Mouse (Mus musculus): Measurements from ENCODE around the gene Dgki. TPM values are rescaled to one million over a fixed set of nuclear protein-coding genes. Genes with fewer than 3 reads are reported as not detected.
"Not testable (repeated sequence)": the region's sequence is repeated elsewhere in the genome, so short reads cannot be mapped to it uniquely, and the experiment has no call there.

Gene Dgki
- total and polyA plus RNA-seq, 2 experiments from 2014 or later = 0.11 to 0.33 TPM

DNA sequence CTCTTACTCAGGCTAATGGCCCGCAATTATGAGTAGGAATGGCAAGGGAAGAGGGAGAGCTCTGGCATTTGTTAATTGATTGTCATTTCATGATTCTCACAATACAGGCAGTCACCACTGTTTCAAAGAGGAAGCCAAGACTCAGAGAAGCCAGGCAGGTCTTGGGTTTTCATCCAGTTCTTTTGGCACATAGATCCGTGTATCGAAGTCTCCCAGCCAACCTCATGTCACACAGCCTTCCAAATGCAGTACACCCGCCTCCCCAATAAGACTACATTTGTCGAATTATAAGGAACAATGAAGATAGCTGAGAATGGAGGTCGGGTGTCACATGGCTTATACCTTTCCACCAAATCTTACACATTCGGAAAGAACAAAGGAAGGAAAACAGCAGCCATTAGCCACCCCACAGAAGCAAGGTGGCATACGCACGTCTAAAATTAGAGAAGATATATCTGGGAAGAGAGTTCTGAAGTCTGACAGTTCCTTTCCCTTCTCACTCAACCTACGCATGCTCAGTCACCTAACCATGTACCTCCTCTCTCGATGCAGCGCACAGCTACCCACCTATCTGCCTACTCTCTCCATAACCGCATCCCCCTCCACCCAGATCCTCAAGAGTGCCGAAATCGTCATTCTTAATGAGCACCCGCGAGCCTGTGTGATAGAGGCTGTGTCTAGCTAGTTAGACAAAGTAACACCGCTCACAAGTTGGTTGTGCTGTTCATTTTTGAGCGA, 179.4 kb downstream of the Dgki start:
- Histone ChIP-seq H3K27me3 (ENCODE audit: control insufficient read depth, insufficient read depth, low read length) (no peaks in the 10 kb centered on the region), H3K27ac (ENCODE audit: low read depth) (no peak overlapping the region), H3K4me2 (ENCODE audit: low read depth, low read length) (no peak overlapping the region), H3K36me3 (replicated peaks; ENCODE audit: control insufficient read depth, insufficient read depth, low read length) (no peaks in the 10 kb centered on the region), H3K9ac (replicated peaks; ENCODE audit: low read depth, low read length) (no peak overlapping the region), H3K4me3 (ENCODE audit: low read depth, low read length) (no peak overlapping the region), H3K9me3 (replicated peaks; ENCODE audit: control insufficient read depth, low read length) (no peaks in the 10 kb centered on the region), H3K4me1 (ENCODE audit: control insufficient read depth, insufficient read depth) (no peaks in the 10 kb centered on the region)
- TF ChIP-seq EP300 (IDR thresholded peaks at IDR 0.05; ENCODE audit: low read depth) (no peak), CTCF (IDR thresholded peaks at IDR 0.05; ENCODE audit: low read depth) (no peak)
- WGBS = 83% methylated on average over 19 of the region's 19 CpGs
- no peak for ATAC-seq (ENCODE audit: insufficient read depth, low read depth)
- no peak for DNase-seq (ENCODE audit: low spot score)

DNA sequence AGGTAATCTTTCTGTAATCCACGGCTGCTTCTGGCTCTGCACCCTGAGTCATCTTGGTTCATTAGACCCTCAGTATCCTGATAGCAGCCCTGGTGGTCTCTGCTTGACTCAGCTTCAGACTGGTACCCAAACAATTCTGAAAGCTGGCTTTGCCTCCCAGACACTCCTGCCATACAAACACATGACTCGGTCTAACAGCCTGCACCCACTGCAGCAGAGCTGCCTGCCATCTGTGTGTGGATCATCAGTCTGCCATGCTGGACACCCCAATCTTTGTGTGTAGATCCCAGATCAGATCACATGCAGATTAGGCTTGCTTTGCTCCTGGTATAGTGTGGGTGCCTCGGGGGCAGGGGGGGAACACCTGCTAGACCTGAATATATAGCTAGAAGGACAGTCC, 180.8 kb downstream of the Dgki start:
- H3K27me3 ChIP-seq (ENCODE audit: control insufficient read depth, insufficient read depth, low read length) = no peaks in the 10 kb centered on the region
- no peak overlapping the region for H3K4me3 ChIP-seq (ENCODE audit: low read depth, low read length)
- TF ChIP-seq CTCF (IDR thresholded peaks at IDR 0.05; ENCODE audit: low read depth) (no peak), EP300 (IDR thresholded peaks at IDR 0.05; ENCODE audit: low read depth) (no peak)
- no peaks in the 10 kb centered on the region for H3K4me1 ChIP-seq (ENCODE audit: control insufficient read depth, insufficient read depth)
- H3K4me2 ChIP-seq (ENCODE audit: low read depth, low read length) = no peak overlapping the region
- no peak for ATAC-seq (ENCODE audit: insufficient read depth, low read depth)
- H3K9ac ChIP-seq (replicated peaks; ENCODE audit: low read depth, low read length) = no peak overlapping the region
- DNase-seq (ENCODE audit: low spot score) = no peak
- no peaks in the 10 kb centered on the region for H3K9me3 ChIP-seq (replicated peaks; ENCODE audit: control insufficient read depth, low read length)
- no peak overlapping the region for H3K27ac ChIP-seq (ENCODE audit: low read depth)
- 71% methylated on average over 3 of the region's 3 CpGs for WGBS
- H3K36me3 ChIP-seq (replicated peaks; ENCODE audit: control insufficient read depth, insufficient read depth, low read length) = no peaks in the 10 kb centered on the region

DNA sequence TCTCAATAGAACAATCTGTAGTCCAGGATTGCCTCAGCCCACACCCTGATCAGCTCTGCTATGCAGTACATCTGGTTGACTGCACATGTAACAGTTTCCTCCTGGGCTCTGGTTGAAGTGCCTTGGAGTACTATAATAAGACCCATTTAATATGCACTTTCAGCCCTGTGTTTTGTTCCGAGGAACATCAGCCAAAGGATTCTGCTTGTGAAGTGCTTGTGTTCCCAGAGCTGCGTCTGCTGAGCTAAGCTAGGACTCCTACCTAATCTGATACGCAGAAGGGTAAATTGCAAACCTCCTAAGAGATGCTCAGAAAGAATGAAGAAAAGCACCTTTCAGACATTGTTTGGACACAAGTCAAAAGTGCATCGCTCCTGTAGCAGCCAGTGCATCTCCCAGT, 186.9 kb downstream of the Dgki start:
- Histone ChIP-seq H3K36me3 (replicated peaks; ENCODE audit: control insufficient read depth, insufficient read depth, low read length) (no peaks in the 10 kb centered on the region), H3K4me3 (ENCODE audit: low read depth, low read length) (no peak overlapping the region), H3K27me3 (ENCODE audit: control insufficient read depth, insufficient read depth, low read length) (no peaks in the 10 kb centered on the region), H3K4me1 (ENCODE audit: control insufficient read depth, insufficient read depth) (no peaks in the 10 kb centered on the region), H3K9ac (replicated peaks; ENCODE audit: low read depth, low read length) (no peak overlapping the region), H3K4me2 (ENCODE audit: low read depth, low read length) (no peak overlapping the region), H3K27ac (ENCODE audit: low read depth) (no peak overlapping the region), H3K9me3 (replicated peaks; ENCODE audit: control insufficient read depth, low read length) (no peaks in the 10 kb centered on the region)
- ATAC-seq (ENCODE audit: insufficient read depth, low read depth) = no peak
- no peak for TF ChIP-seq CTCF (IDR thresholded peaks at IDR 0.05; ENCODE audit: low read depth)
- no peak for TF ChIP-seq EP300 (IDR thresholded peaks at IDR 0.05; ENCODE audit: low read depth)
- DNase-seq (ENCODE audit: low spot score) = no peak
- WGBS = 80% methylated on average over 4 of the region's 4 CpGs

DNA sequence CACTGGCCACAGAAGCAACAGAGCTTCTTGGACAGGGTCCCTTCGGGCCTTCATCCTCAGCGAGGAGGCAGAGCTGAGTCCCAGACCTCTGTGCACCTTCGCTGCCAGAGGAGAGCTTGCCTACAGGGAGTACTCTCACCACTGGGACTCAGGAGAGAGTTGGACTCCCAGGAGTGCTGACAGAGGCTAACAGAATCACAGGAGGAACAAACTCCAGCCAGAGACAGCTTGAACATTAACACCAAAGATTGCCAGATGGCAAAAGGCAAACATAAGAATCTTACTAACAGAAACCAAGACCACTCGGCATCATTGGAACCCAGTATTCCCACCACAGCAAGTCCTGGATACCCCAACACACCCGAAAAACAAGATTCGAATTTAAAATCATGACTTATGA, 193.7 kb downstream of the Dgki start:
- H3K27ac ChIP-seq (ENCODE audit: low read depth); ATAC-seq (ENCODE audit: insufficient read depth, low read depth); H3K9ac ChIP-seq (replicated peaks; ENCODE audit: low read depth, low read length); H3K36me3 ChIP-seq (replicated peaks; ENCODE audit: control insufficient read depth, insufficient read depth, low read length); H3K4me3 ChIP-seq (ENCODE audit: low read depth, low read length); H3K9me3 ChIP-seq (replicated peaks; ENCODE audit: control insufficient read depth, low read length); H3K4me2 ChIP-seq (ENCODE audit: low read depth, low read length); DNase-seq (ENCODE audit: low spot score); H3K27me3 ChIP-seq (ENCODE audit: control insufficient read depth, insufficient read depth, low read length); H3K4me1 ChIP-seq (ENCODE audit: control insufficient read depth, insufficient read depth): not testable (repeated sequence)
- 81% methylated on average over 6 of the region's 6 CpGs for WGBS

DNA sequence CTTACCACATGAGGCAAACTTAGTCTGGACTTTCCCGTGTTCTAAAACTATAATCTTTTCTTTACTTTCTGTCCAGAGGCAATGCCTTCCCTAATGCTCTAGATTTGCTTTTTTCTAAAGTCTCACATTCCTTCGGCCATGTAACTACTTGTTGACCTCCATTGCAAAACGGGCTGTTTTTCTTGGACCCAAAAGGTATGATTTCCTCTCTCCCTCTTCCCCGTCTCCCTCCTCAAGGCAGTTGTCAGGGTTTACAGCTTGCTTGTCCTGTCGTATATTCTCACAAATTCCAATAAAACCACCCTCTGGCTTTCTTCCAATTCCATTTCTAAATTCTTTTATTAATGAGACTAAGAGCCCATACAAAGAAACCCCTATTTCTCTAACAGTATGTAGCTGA, 199.6 kb downstream of the Dgki start:
- Histone ChIP-seq H3K9me3 (replicated peaks; ENCODE audit: control insufficient read depth, low read length) (no peaks in the 10 kb centered on the region), H3K27me3 (ENCODE audit: control insufficient read depth, insufficient read depth, low read length) (no peaks in the 10 kb centered on the region), H3K4me3 (ENCODE audit: low read depth, low read length) (no peak overlapping the region), H3K36me3 (replicated peaks; ENCODE audit: control insufficient read depth, insufficient read depth, low read length) (no peaks in the 10 kb centered on the region), H3K4me2 (ENCODE audit: low read depth, low read length) (no peak overlapping the region), H3K9ac (replicated peaks; ENCODE audit: low read depth, low read length) (no peak overlapping the region), H3K27ac (ENCODE audit: low read depth) (no peak overlapping the region), H3K4me1 (ENCODE audit: control insufficient read depth, insufficient read depth) (peaks cover 3% of the 10 kb centered on the region; the same call in 1 of the 2 replicates)
- TF ChIP-seq CTCF (IDR thresholded peaks at IDR 0.05; ENCODE audit: low read depth) (no peak), EP300 (IDR thresholded peaks at IDR 0.05; ENCODE audit: low read depth) (no peak)
- 52% methylated on average over 5 of the region's 5 CpGs for WGBS
- ATAC-seq (ENCODE audit: insufficient read depth, low read depth) = no peak
- no peak for DNase-seq (ENCODE audit: low spot score)
